Mouse (Mus musculus) olfactory bulb, adult 2 months (tissue): Measurements from ENCODE around the gene Mbtps1. TPM values are rescaled to one million over a fixed set of nuclear protein-coding genes. Genes with fewer than 3 reads are reported as not detected.

Source experiments
- H3K27ac ChIP-seq: fragments of 200-500 bp; 2 replicates; pipeline ENCODE4 v1.5.1; 2012; ENCODE audit warnings: low read depth, low read length; ENCODE audit not compliant: insufficient read depth
- H3K4me1 ChIP-seq: fragments of 200-500 bp; 2 replicates; pipeline ENCODE4 v1.6.1; 2012; ENCODE audit warnings: low read length; ENCODE audit not compliant: control insufficient read depth, insufficient read depth
- H3K4me3 ChIP-seq: fragments of 200-500 bp; 2 replicates; pipeline ENCODE4 v1.5.1; 2012; ENCODE audit warnings: mild to moderate bottlenecking, low read depth, low read length, moderate library complexity; ENCODE audit not compliant: insufficient read depth
- CTCF ChIP-seq: fragments of 200-500 bp; IDR thresholded peaks from 2 replicates; pipeline ENCODE4 v1.5.1; 2012; ENCODE audit warnings: low read depth, mild to moderate bottlenecking, low read length, moderate library complexity; ENCODE audit not compliant: insufficient read depth
- POLR2A ChIP-seq: fragments of 200-500 bp; IDR thresholded peaks from 2 replicates; pipeline ENCODE4 v1.6.1; 2012; ENCODE audit warnings: mild to moderate bottlenecking, low read depth, low read length, moderate library complexity; ENCODE audit not compliant: insufficient read depth
- WGBS: fragments of 180-500 bp; shearing (Covaris S2); methylation state at CpG from one replicate; pipeline ENCODE4 v1.1.7; 2018; 5-methylcytosine and 5-hydroxymethylcytosine counted together
- polyA plus RNA-seq: library from polyadenylated mRNA; stranded (reverse); fragments of >200 nt; gene quantifications from 2 replicates; pipeline ENCODE4 v1.2.4, GENCODE M21; 2012; ENCODE audit warnings: low replicate concordance; ENCODE audit not compliant: missing spikeins, insufficient read depth, insufficient read length

The Mbtps1 gene
- polyA plus RNA-seq, 1 experiment: 181 TPM

- H3K27ac ChIP-seq: no peak overlapping the region
- WGBS: 16% methylated on average over 9 of the region's 9 CpGs
- H3K4me1 ChIP-seq: peaks cover 63% of the 10 kb centered on the region
- no peak for TF ChIP-seq POLR2A
- TF ChIP-seq CTCF: no peak
- H3K4me3 ChIP-seq: no peak overlapping the region
Measured at GRCm38 (mm10) chr8:119461356-119461755, 97.2 kb downstream of the Mbtps1 start.

DNA sequence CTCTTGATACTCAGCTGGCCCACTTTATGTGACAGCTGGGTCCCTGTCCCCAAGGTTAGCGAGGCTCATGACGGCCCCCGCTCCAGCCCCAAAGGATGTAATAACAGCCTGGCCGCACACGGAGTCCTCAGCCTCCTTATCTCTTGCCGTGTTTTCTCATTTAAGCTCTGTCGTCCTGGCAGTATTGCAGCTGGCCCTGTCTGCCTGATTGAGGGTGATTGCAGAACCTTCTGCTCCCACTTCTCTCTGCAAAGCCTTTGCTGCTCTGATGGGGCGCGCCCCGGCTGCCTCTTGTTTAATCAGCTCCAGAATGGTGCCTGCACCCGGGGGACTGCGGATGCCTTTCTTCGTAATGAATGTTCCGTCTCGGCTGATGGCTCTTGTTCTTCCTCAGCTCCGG lies 98.8 kb downstream of the Mbtps1 start:
- WGBS: 31% methylated on average over 16 of the region's 16 CpGs
- peaks cover 58% of the 10 kb centered on the region for H3K4me1 ChIP-seq
- 0 out of 2 replicates have a peak overlapping the region, but pooled peaks have one; percentile 8 for H3K27ac ChIP-seq
- TF ChIP-seq POLR2A: no peak
- TF ChIP-seq CTCF: no peak
- no peak overlapping the region for H3K4me3 ChIP-seq

Other genes starting within 250 kb of the Mbtps1 start
- gene Hsbp1, start 214.2 kb downstream of the Mbtps1 start, polyA plus RNA-seq: not detected in 2 replicates
- gene Mlycd, start 163.9 kb downstream of the Mbtps1 start, polyA plus RNA-seq: not detected in 2 replicates
- gene Osgin1, start 124.6 kb downstream of the Mbtps1 start, polyA plus RNA-seq: not detected in 2 replicates
- not detected in 2 replicates for gene Necab2, start 112.0 kb downstream of the Mbtps1 start, polyA plus RNA-seq
- not detected in 2 replicates for gene Slc38a8, start 57.0 kb downstream of the Mbtps1 start, polyA plus RNA-seq
- 175 TPM in 1 of 2 replicates, not detected in the other for gene Hsdl1, start 16.4 kb upstream of the Mbtps1 start, polyA plus RNA-seq
- not detected in 2 replicates for gene Dnaaf1, start 16.5 kb upstream of the Mbtps1 start, polyA plus RNA-seq
- gene Taf1c, start 46.5 kb upstream of the Mbtps1 start, polyA plus RNA-seq: not detected in 2 replicates
- gene Adad2, start 54.0 kb upstream of the Mbtps1 start, polyA plus RNA-seq: not detected in 2 replicates
- gene Kcng4, start 76.9 kb upstream of the Mbtps1 start, polyA plus RNA-seq: not detected in 2 replicates
- gene Wfdc1, start 107.6 kb upstream of the Mbtps1 start, polyA plus RNA-seq: not detected in 2 replicates
- gene Atp2c2, start 141.3 kb upstream of the Mbtps1 start, polyA plus RNA-seq: not detected in 2 replicates
- gene Tldc1, start 219.7 kb upstream of the Mbtps1 start, polyA plus RNA-seq: not detected in 2 replicates